Comparison of ENCODE assay signal across 29 mouse cellular contexts in the genomic region with DNA sequence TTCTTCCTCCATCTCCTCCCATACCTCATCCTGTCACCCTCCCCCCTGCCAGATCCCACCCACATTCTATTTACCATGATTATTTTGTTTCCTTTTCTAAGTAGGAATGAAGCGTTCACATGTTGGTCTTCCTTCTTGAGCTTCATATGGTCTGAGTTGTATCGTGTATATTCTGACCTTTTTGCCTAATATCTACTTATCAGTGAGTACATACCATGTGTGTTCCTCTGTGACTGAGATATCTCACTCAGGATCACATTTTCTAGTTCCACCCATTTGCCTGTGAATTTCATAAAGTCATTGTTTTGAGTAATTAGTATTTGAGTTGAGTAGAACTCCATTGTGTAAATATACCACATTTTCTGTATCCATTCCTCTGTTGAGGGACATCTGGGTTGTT.
A peak's percentile ranks its signal among the peaks of the same experiment; 100 is the strongest.
DNase-seq lines count a peak whose midpoint lies in the region; ATAC-seq and TF ChIP-seq lines count a peak whose summit lies in the region.
"Had no signal": no experiment of that assay in that cellular context is flagged by ENCODE, and none has a peak within 500 bp of the region (broad histone marks: within the 10 kb centered on the region; RNA-seq: fewer than 3 reads in every experiment).

No protein-coding gene starts in this region.

- no peak overlapping the region for H3K4me2 ChIP-seq in liver, embryonic 11.5 days
- no peak overlapping the region for H3K4me2 ChIP-seq in liver, postnatal 0 days (ENCODE audit: low read depth, low read length)
- H3K4me2 ChIP-seq in liver, embryonic 13.5 days: no peak overlapping the region
- no peak overlapping the region for H3K4me2 ChIP-seq in liver, embryonic 15.5 days
- no peak overlapping the region for H3K4me2 ChIP-seq in intestine, embryonic 15.5 days (replicated peaks)
- no peak overlapping the region for H3K4me2 ChIP-seq in neural tube, embryonic 15.5 days
- H3K4me2 ChIP-seq: embryonic facial prominence, embryonic 13.5 days; embryonic facial prominence, embryonic 15.5 days; forebrain, embryonic 12.5 days had no signal

- no peaks in the 10 kb centered on the region for H3K4me1 ChIP-seq in liver, embryonic 11.5 days (replicated peaks; ENCODE audit: control insufficient read depth, insufficient read depth, low read length)
- no peaks in the 10 kb centered on the region for H3K4me1 ChIP-seq in liver, postnatal 0 days (ENCODE audit: insufficient read depth)
- H3K4me1 ChIP-seq in MEL (ENCODE audit: control insufficient read depth in 1 of 2, insufficient read depth in 2 of 2, low read length in 2 of 2): no peaks in the 10 kb centered on the region
- H3K4me1 ChIP-seq in liver, embryonic 13.5 days (replicated peaks): peaks cover 10% of the 10 kb centered on the region
- no peaks in the 10 kb centered on the region for H3K4me1 ChIP-seq in liver, embryonic 15.5 days (replicated peaks)
- no peaks in the 10 kb centered on the region for H3K4me1 ChIP-seq in intestine, embryonic 15.5 days (replicated peaks)
- H3K4me1 ChIP-seq in neural tube, embryonic 15.5 days: no peaks in the 10 kb centered on the region
- H3K4me1 ChIP-seq: embryonic facial prominence, embryonic 13.5 days; embryonic facial prominence, embryonic 15.5 days; forebrain, embryonic 12.5 days had no signal

- no peak for TF ChIP-seq RAD21 in MEL (IDR thresholded peaks at IDR 0.05; ENCODE audit: low read depth, low read length)

- no peak overlapping the region for H3K27ac ChIP-seq in liver, embryonic 11.5 days (ENCODE audit: low read depth, low read length)
- no peak overlapping the region for H3K27ac ChIP-seq in liver, postnatal 0 days (ENCODE audit: low read depth)
- no peak overlapping the region for H3K27ac ChIP-seq in MEL (ENCODE audit: control insufficient read depth, low read depth, low read length)
- no peak overlapping the region for H3K27ac ChIP-seq in liver, embryonic 13.5 days
- H3K27ac ChIP-seq in liver, embryonic 15.5 days (replicated peaks): no peak overlapping the region
- no peak overlapping the region for H3K27ac ChIP-seq in intestine, embryonic 15.5 days
- no peak overlapping the region for H3K27ac ChIP-seq in neural tube, embryonic 15.5 days (replicated peaks)
- H3K27ac ChIP-seq: embryonic facial prominence, embryonic 13.5 days; embryonic facial prominence, embryonic 15.5 days; forebrain, embryonic 10.5 days; forebrain, embryonic 12.5 days had no signal

- H3K9ac ChIP-seq in liver, embryonic 11.5 days (ENCODE audit: low read depth, low read length): no peak overlapping the region
- H3K9ac ChIP-seq in liver, postnatal 0 days (replicated peaks): no peak overlapping the region
- no peak overlapping the region for H3K9ac ChIP-seq in MEL (ENCODE audit: control insufficient read depth, low read depth, low read length, poor library complexity, severe bottlenecking)
- no peak overlapping the region for H3K9ac ChIP-seq in liver, embryonic 13.5 days
- no peak overlapping the region for H3K9ac ChIP-seq in liver, embryonic 15.5 days
- no peak overlapping the region for H3K9ac ChIP-seq in intestine, embryonic 15.5 days
- no peak overlapping the region for H3K9ac ChIP-seq in neural tube, embryonic 15.5 days (replicated peaks)
- H3K9ac ChIP-seq: embryonic facial prominence, embryonic 13.5 days; embryonic facial prominence, embryonic 15.5 days; forebrain, embryonic 12.5 days had no signal

- no peaks in the 10 kb centered on the region for H3K27me3 ChIP-seq in liver, embryonic 11.5 days (replicated peaks; ENCODE audit: control insufficient read depth, insufficient read depth, low read length)
- no peaks in the 10 kb centered on the region for H3K27me3 ChIP-seq in liver, postnatal 0 days (ENCODE audit: insufficient read depth, low read length)
- H3K27me3 ChIP-seq in MEL (ENCODE audit: control insufficient read depth in 1 of 2, insufficient read depth in 2 of 2, low read length in 2 of 2): no peaks in the 10 kb centered on the region
- H3K27me3 ChIP-seq in liver, embryonic 13.5 days: no peaks in the 10 kb centered on the region
- H3K27me3 ChIP-seq in liver, embryonic 15.5 days: no peaks in the 10 kb centered on the region
- H3K27me3 ChIP-seq in intestine, embryonic 15.5 days (replicated peaks): no peaks in the 10 kb centered on the region
- no peaks in the 10 kb centered on the region for H3K27me3 ChIP-seq in neural tube, embryonic 15.5 days (replicated peaks)
- H3K27me3 ChIP-seq: CH12.LX; embryonic facial prominence, embryonic 13.5 days; embryonic facial prominence, embryonic 15.5 days; forebrain, embryonic 12.5 days had no signal

- H3K36me3 ChIP-seq in liver, embryonic 11.5 days (ENCODE audit: control insufficient read depth, insufficient read depth, low read length): no peaks in the 10 kb centered on the region
- no peaks in the 10 kb centered on the region for H3K36me3 ChIP-seq in liver, postnatal 0 days (replicated peaks; ENCODE audit: insufficient read depth, low read length)
- no peaks in the 10 kb centered on the region for H3K36me3 ChIP-seq in MEL (ENCODE audit: control insufficient read depth in 1 of 2, insufficient read depth in 2 of 2, low read length in 2 of 2)
- H3K36me3 ChIP-seq in liver, embryonic 13.5 days: no peaks in the 10 kb centered on the region
- H3K36me3 ChIP-seq in liver, embryonic 15.5 days (replicated peaks): no peaks in the 10 kb centered on the region
- H3K36me3 ChIP-seq in intestine, embryonic 15.5 days: no peaks in the 10 kb centered on the region
- no peaks in the 10 kb centered on the region for H3K36me3 ChIP-seq in neural tube, embryonic 15.5 days
- H3K36me3 ChIP-seq: embryonic facial prominence, embryonic 13.5 days; embryonic facial prominence, embryonic 15.5 days; forebrain, embryonic 10.5 days; forebrain, embryonic 12.5 days; G1E had no signal

- DNase-seq in liver, embryonic 11.5 days (ENCODE audit: low spot score): no peak
- no peak for DNase-seq in liver, postnatal 0 days
- peak; percentile 7 for DNase-seq in MEL (ENCODE audit: low read depth, low spot score)
- no peak for DNase-seq in liver, embryonic 13.5 days
- no peak for DNase-seq in adrenal gland, adult (ENCODE audit: inconsistent age in 2 of 2, low spot score in 1 of 2)
- DNase-seq: adrenal gland, adult 8-10 months; adrenal gland, postnatal 14 days; adrenal gland, postnatal 36 days; B cell, adult 2 months; cerebellum, adult 11 months; cerebellum, adult 18-20 months; cerebellum, adult 8-10 months; cerebellum, adult 9-11 months; cerebellum, postnatal 14 days; cerebellum, postnatal 36 days; embryo, embryonic 11 days had no signal

- H3K79me2 ChIP-seq in MEL (ENCODE audit: control insufficient read depth, insufficient read depth, low read length, poor library complexity): no peaks in the 10 kb centered on the region

- H3K9me3 ChIP-seq in liver, embryonic 11.5 days (ENCODE audit: control insufficient read depth, low read length): no peaks in the 10 kb centered on the region
- no peaks in the 10 kb centered on the region for H3K9me3 ChIP-seq in liver, postnatal 0 days (ENCODE audit: low read length)
- H3K9me3 ChIP-seq in MEL (replicated peaks; ENCODE audit: insufficient read depth, low read length): no peaks in the 10 kb centered on the region
- no peaks in the 10 kb centered on the region for H3K9me3 ChIP-seq in liver, embryonic 13.5 days (replicated peaks)
- H3K9me3 ChIP-seq in liver, embryonic 15.5 days (replicated peaks): no peaks in the 10 kb centered on the region
- no peaks in the 10 kb centered on the region for H3K9me3 ChIP-seq in intestine, embryonic 15.5 days
- H3K9me3 ChIP-seq in neural tube, embryonic 15.5 days (replicated peaks): no peaks in the 10 kb centered on the region
- H3K9me3 ChIP-seq: embryonic facial prominence, embryonic 13.5 days; embryonic facial prominence, embryonic 15.5 days; forebrain, embryonic 10.5 days; forebrain, embryonic 12.5 days; G1E had no signal

- no peak overlapping the region for H3K4me3 ChIP-seq in liver, embryonic 11.5 days (ENCODE audit: low read depth, low read length)
- no peak overlapping the region for H3K4me3 ChIP-seq in liver, postnatal 0 days (ENCODE audit: low read depth, low read length)
- no peak overlapping the region for H3K4me3 ChIP-seq in MEL (ENCODE audit: control insufficient read depth in 1 of 2, insufficient read depth in 1 of 2, low read depth in 2 of 2, low read length in 2 of 2)
- H3K4me3 ChIP-seq in liver, embryonic 13.5 days (replicated peaks): no peak overlapping the region
- H3K4me3 ChIP-seq in liver, embryonic 15.5 days (replicated peaks): no peak overlapping the region
- H3K4me3 ChIP-seq in intestine, embryonic 15.5 days (replicated peaks): no peak overlapping the region
- no peak overlapping the region for H3K4me3 ChIP-seq in neural tube, embryonic 15.5 days (replicated peaks)
- H3K4me3 ChIP-seq: embryonic facial prominence, embryonic 13.5 days; embryonic facial prominence, embryonic 15.5 days; erythroblast, embryonic 14.5 days; forebrain, embryonic 10.5 days; forebrain, embryonic 12.5 days had no signal

- no peak for TF ChIP-seq CTCF in liver, postnatal 0 days (IDR thresholded peaks at IDR 0.05; ENCODE audit: low read depth)
- no peak for TF ChIP-seq CTCF in MEL (IDR thresholded peaks at IDR 0.05 in 2 of 3, conservative IDR thresholded peaks at IDR 0.05 in 1 of 3; ENCODE audit: control insufficient read depth in 1 of 3, insufficient read depth in 1 of 3, low read depth in 2 of 3, low read length in 3 of 3, poor library complexity in 1 of 3, severe bottlenecking in 1 of 3)

- peak; percentile 79 for ATAC-seq in liver, embryonic 11.5 days (replicated peaks; ENCODE audit: low FRiP score)
- ATAC-seq in liver, postnatal 0 days: no peak
- peak; percentile 81 for ATAC-seq in liver, embryonic 13.5 days (ENCODE audit: low read depth)
- ATAC-seq in liver, embryonic 15.5 days (ENCODE audit: insufficient read depth): peak; percentile 66
- ATAC-seq in intestine, embryonic 15.5 days: no peak
- ATAC-seq in neural tube, embryonic 15.5 days (ENCODE audit: low FRiP score): no peak
- ATAC-seq: CD4-positive, CD25-positive, alpha-beta regulatory T cell, adult 4 months; forebrain, embryonic 14.5 days; forebrain, embryonic 16.5 days had no signal

- 73% methylated on average over 2 of the region's 2 CpGs for WGBS in liver, embryonic 11.5 days
- WGBS in liver, postnatal 0 days (ENCODE audit: insufficient replicate concordance): 61% methylated on average over 2 of the region's 2 CpGs
- WGBS in liver, embryonic 13.5 days (ENCODE audit: insufficient replicate concordance): 44% methylated on average over 2 of the region's 2 CpGs
- WGBS in liver, embryonic 15.5 days (ENCODE audit: insufficient replicate concordance): 39% methylated on average over 2 of the region's 2 CpGs
- 91% methylated on average over 2 of the region's 2 CpGs for WGBS in intestine, embryonic 15.5 days
- whole genome bisulfite sequencing in neural tube, embryonic 15.5 days: 94% methylated on average over 2 of the region's 2 CpGs

- no peak for TF ChIP-seq POLR2A in MEL (IDR thresholded peaks at IDR 0.05; ENCODE audit: control insufficient read depth in 1 of 2, insufficient read depth in 1 of 2, low read depth in 1 of 2, low read length in 2 of 2, poor library complexity in 1 of 2)

- TF ChIP-seq EP300 in liver, postnatal 0 days (IDR thresholded peaks at IDR 0.05; ENCODE audit: low read depth): no peak
- TF ChIP-seq EP300 in MEL (IDR thresholded peaks at IDR 0.05; ENCODE audit: low read depth in 1 of 2, low read length in 2 of 2): no peak

TF ChIP-seq in MEL, 35 proteins besides CTCF, POLR2A, EP300 and RAD21:
- TF ChIP-seq ZMIZ1 (IDR thresholded peaks at IDR 0.05; ENCODE audit: low read depth, low read length) (no peak), POLR2AphosphoS2 (IDR thresholded peaks at IDR 0.05; ENCODE audit: low read length) (no peak)

Comparison
In these comparisons a context has a peak if more than half of its experiments do, and no peak if none do; other contexts are left out.
1. ATAC-seq: peak in liver, embryonic 11.5 days (single experiment), liver, embryonic 13.5 days (single experiment) and liver, embryonic 15.5 days (single experiment); none in liver, postnatal 0 days (single experiment), intestine, embryonic 15.5 days (single experiment) and neural tube, embryonic 15.5 days (single experiment).